ENCODE assay signal across 15 mouse cellular contexts in genomic region chr10:94037596-94037995, GRCm38 (mm10). TPM values are rescaled to one million over a fixed set of nuclear protein-coding genes. Genes with fewer than 3 reads are reported as not detected.
DNase-seq lines count a peak whose midpoint lies in the region; ATAC-seq lines count a peak whose summit lies in the region.
"Had no signal": no experiment of that assay in that cellular context is flagged by ENCODE, and none has a peak within 500 bp of the region (broad histone marks: within the 10 kb centered on the region; RNA-seq: fewer than 3 reads in every experiment).

No protein-coding gene starts in this region.

- DNase-seq in lung, postnatal 25 days (ENCODE audit: low spot score) = no peak
- peak; percentile 19 for DNase-seq in naive thymus-derived CD4-positive, alpha-beta T cell, adult 2 months (ENCODE audit: low read depth)
- no peak for DNase-seq in forebrain, embryonic 14.5 days (ENCODE audit: low spot score)
- DNase-seq: adrenal gland, adult 2 months; cerebellum, postnatal 25 days; right cerebral cortex, postnatal 14 days; thymus, postnatal 25 days had no signal

- peak overlapping the region; percentile 94; the same call in 1 of the 2 replicates for H3K4me2 ChIP-seq in hindbrain, embryonic 15.5 days
- H3K4me2 ChIP-seq in hindbrain, embryonic 12.5 days (replicated peaks) = no peak overlapping the region
- H3K4me2 ChIP-seq in lung, embryonic 16.5 days (ENCODE audit: low read depth, low read length) = peak overlapping the region; percentile 63
- H3K4me2 ChIP-seq in intestine, embryonic 16.5 days (ENCODE audit: low read depth, low read length) = peak overlapping the region; percentile 33; the same call in 1 of the 2 replicates
- H3K4me2 ChIP-seq in forebrain, embryonic 14.5 days (ENCODE audit: low read length) = no peak overlapping the region

- H3K36me3 ChIP-seq in hindbrain, embryonic 15.5 days = no peaks in the 10 kb centered on the region
- H3K36me3 ChIP-seq in hindbrain, embryonic 12.5 days = no peaks in the 10 kb centered on the region
- H3K36me3 ChIP-seq in lung, embryonic 16.5 days (ENCODE audit: control insufficient read depth, insufficient read depth, low read length) = no peaks in the 10 kb centered on the region
- no peaks in the 10 kb centered on the region for H3K36me3 ChIP-seq in intestine, embryonic 16.5 days (ENCODE audit: control insufficient read depth, insufficient read depth, low read length)
- H3K36me3 ChIP-seq in forebrain, embryonic 14.5 days (ENCODE audit: control insufficient read depth, insufficient read depth, low read length) = no peaks in the 10 kb centered on the region
- H3K36me3 ChIP-seq: embryonic facial prominence, embryonic 15.5 days; limb, embryonic 12.5 days; midbrain, embryonic 12.5 days had no signal

- ATAC-seq in hindbrain, embryonic 15.5 days (ENCODE audit: low FRiP score, low read depth) = no peak
- no peak for ATAC-seq in hindbrain, embryonic 12.5 days (ENCODE audit: low FRiP score)
- ATAC-seq in lung, embryonic 16.5 days (ENCODE audit: low read depth) = no peak
- ATAC-seq in intestine, embryonic 16.5 days = no peak
- ATAC-seq in forebrain, embryonic 14.5 days = no peak
- ATAC-seq: CD4-positive, CD25-positive, alpha-beta regulatory T cell, adult 4 months had no signal

- H3K4me1 ChIP-seq in hindbrain, embryonic 15.5 days (replicated peaks) = peaks cover 26% of the 10 kb centered on the region
- peaks cover 19% of the 10 kb centered on the region for H3K4me1 ChIP-seq in hindbrain, embryonic 12.5 days
- H3K4me1 ChIP-seq in lung, embryonic 16.5 days (replicated peaks; ENCODE audit: control insufficient read depth, insufficient read depth, low read length) = peaks cover 16% of the 10 kb centered on the region
- peaks cover 10% of the 10 kb centered on the region for H3K4me1 ChIP-seq in intestine, embryonic 16.5 days (ENCODE audit: control insufficient read depth, insufficient read depth, low read length)
- H3K4me1 ChIP-seq in forebrain, embryonic 14.5 days (ENCODE audit: control insufficient read depth, insufficient read depth, low read length) = peaks cover 18% of the 10 kb centered on the region

- H3K9me3 ChIP-seq in hindbrain, embryonic 15.5 days = no peaks in the 10 kb centered on the region
- no peaks in the 10 kb centered on the region for H3K9me3 ChIP-seq in hindbrain, embryonic 12.5 days (replicated peaks)
- no peaks in the 10 kb centered on the region for H3K9me3 ChIP-seq in lung, embryonic 16.5 days (ENCODE audit: control insufficient read depth, low read length)
- no peaks in the 10 kb centered on the region for H3K9me3 ChIP-seq in intestine, embryonic 16.5 days (ENCODE audit: control insufficient read depth, low read length)
- no peaks in the 10 kb centered on the region for H3K9me3 ChIP-seq in forebrain, embryonic 14.5 days (replicated peaks; ENCODE audit: control insufficient read depth, low read length)
- H3K9me3 ChIP-seq: embryonic facial prominence, embryonic 15.5 days; limb, embryonic 12.5 days; midbrain, embryonic 12.5 days had no signal

- H3K4me3 ChIP-seq in hindbrain, embryonic 15.5 days = no peak overlapping the region
- no peak overlapping the region for H3K4me3 ChIP-seq in hindbrain, embryonic 12.5 days
- H3K4me3 ChIP-seq in lung, embryonic 16.5 days (ENCODE audit: low read length) = 0 out of 2 replicates have a peak overlapping the region, but pooled peaks have one; percentile 19
- H3K4me3 ChIP-seq in intestine, embryonic 16.5 days (ENCODE audit: low read length) = no peak overlapping the region
- no peak overlapping the region for H3K4me3 ChIP-seq in forebrain, embryonic 14.5 days (ENCODE audit: low read depth, low read length)

- no peak overlapping the region for H3K9ac ChIP-seq in hindbrain, embryonic 15.5 days
- H3K9ac ChIP-seq in hindbrain, embryonic 12.5 days = no peak overlapping the region
- no peak overlapping the region for H3K9ac ChIP-seq in lung, embryonic 16.5 days (ENCODE audit: low read length)
- H3K9ac ChIP-seq in intestine, embryonic 16.5 days (ENCODE audit: low read depth, low read length) = no peak overlapping the region
- H3K9ac ChIP-seq in forebrain, embryonic 14.5 days (ENCODE audit: low read length) = no peak overlapping the region
- H3K9ac ChIP-seq: embryonic facial prominence, embryonic 15.5 days; limb, embryonic 12.5 days; midbrain, embryonic 12.5 days had no signal

- H3K27me3 ChIP-seq in hindbrain, embryonic 15.5 days = no peaks in the 10 kb centered on the region
- no peaks in the 10 kb centered on the region for H3K27me3 ChIP-seq in hindbrain, embryonic 12.5 days
- no peaks in the 10 kb centered on the region for H3K27me3 ChIP-seq in lung, embryonic 16.5 days (ENCODE audit: control insufficient read depth, insufficient read depth, low read depth, low read length)
- no peaks in the 10 kb centered on the region for H3K27me3 ChIP-seq in intestine, embryonic 16.5 days (replicated peaks; ENCODE audit: control insufficient read depth, insufficient read depth, low read length)
- no peaks in the 10 kb centered on the region for H3K27me3 ChIP-seq in forebrain, embryonic 14.5 days (replicated peaks; ENCODE audit: control insufficient read depth, insufficient read depth, low read length)
- H3K27me3 ChIP-seq: embryonic facial prominence, embryonic 15.5 days; limb, embryonic 12.5 days; midbrain, embryonic 12.5 days had no signal

- WGBS in hindbrain, embryonic 15.5 days = 80% methylated on average over 4 of the region's 4 CpGs
- 73% methylated on average over 4 of the region's 4 CpGs for WGBS in hindbrain, embryonic 12.5 days
- 62% methylated on average over 4 of the region's 4 CpGs for WGBS in lung, embryonic 16.5 days
- 63% methylated on average over 4 of the region's 4 CpGs for WGBS in intestine, embryonic 16.5 days
- whole genome bisulfite sequencing in forebrain, embryonic 14.5 days = 83% methylated on average over 4 of the region's 4 CpGs

- H3K27ac ChIP-seq in hindbrain, embryonic 15.5 days (replicated peaks) = no peak overlapping the region
- no peak overlapping the region for H3K27ac ChIP-seq in hindbrain, embryonic 12.5 days
- H3K27ac ChIP-seq in lung, embryonic 16.5 days (ENCODE audit: low read length) = no peak overlapping the region
- no peak overlapping the region for H3K27ac ChIP-seq in intestine, embryonic 16.5 days (ENCODE audit: low read length)
- no peak overlapping the region for H3K27ac ChIP-seq in forebrain, embryonic 14.5 days (ENCODE audit: low read depth, low read length)
- H3K27ac ChIP-seq: embryonic facial prominence, embryonic 15.5 days; limb, embryonic 12.5 days; midbrain, embryonic 12.5 days had no signal

RNA-seq across cellular contexts. Expression of gene Fgd6, which starts 1.8 kb away (rescaled TPM):
- polyA plus RNA-seq in hindbrain, embryonic 15.5 days (2015; fragmentation: Nextera tagmentation; extraction: Ambion mirVana) = 2.4 and 3.0 TPM in 2 replicates
- polyA plus RNA-seq in hindbrain, embryonic 12.5 days (2016; fragmentation: Nextera tagmentation; extraction: Ambion mirVana) = 5.2 TPM in 2 replicates
- 2.9 and 3.1 TPM in 2 replicates for polyA plus RNA-seq in lung, embryonic 16.5 days (2015; fragmentation: Nextera tagmentation; extraction: Ambion mirVana)
- 2.7 and 3.0 TPM in 2 replicates for polyA plus RNA-seq in intestine, embryonic 16.5 days (2015; fragmentation: Nextera tagmentation; extraction: Ambion mirVana)
- 1.3 and 1.7 TPM in 2 replicates for polyA plus RNA-seq in forebrain, embryonic 14.5 days (2014; fragmentation: Nextera tagmentation; extraction: Ambion mirVana)

RNA-seq across cellular contexts. Expression of gene Vezt, which starts 2.0 kb away (rescaled TPM):
- polyA plus RNA-seq in hindbrain, embryonic 15.5 days (2015; fragmentation: Nextera tagmentation; extraction: Ambion mirVana) = 51.3 and 55.3 TPM in 2 replicates
- 58.1 and 69.1 TPM in 2 replicates for polyA plus RNA-seq in hindbrain, embryonic 12.5 days (2016; fragmentation: Nextera tagmentation; extraction: Ambion mirVana)
- 25.9 and 27.3 TPM in 2 replicates for polyA plus RNA-seq in lung, embryonic 16.5 days (2015; fragmentation: Nextera tagmentation; extraction: Ambion mirVana)
- 17.1 and 18.5 TPM in 2 replicates for polyA plus RNA-seq in intestine, embryonic 16.5 days (2015; fragmentation: Nextera tagmentation; extraction: Ambion mirVana)
- 70.2 and 75.5 TPM in 2 replicates for polyA plus RNA-seq in forebrain, embryonic 14.5 days (2014; fragmentation: Nextera tagmentation; extraction: Ambion mirVana)

Comparison
In these comparisons a context has a peak if more than half of its experiments do, and no peak if none do; other contexts are left out.
1. H3K4me2 ChIP-seq: peak in hindbrain, embryonic 15.5 days (single experiment), lung, embryonic 16.5 days (single experiment) and intestine, embryonic 16.5 days (single experiment); none in hindbrain, embryonic 12.5 days (single experiment) and forebrain, embryonic 14.5 days (single experiment).